Mouse (Mus musculus) kidney, postnatal 0 days (tissue): ENCODE measurements around the gene Bola1. TPM values are rescaled to one million over a fixed set of nuclear protein-coding genes. Genes with fewer than 3 reads are reported as not detected.

Experiments
- ATAC-seq: fragments of 200-750 bp; cut with Nextera tagmentation; replicated peaks from 2 replicates; pipeline ENCODE4 v1.8.0; 2017; ENCODE audit warnings: low read depth, moderate number of reproducible peaks, moderate TSS enrichment, moderate library complexity; ENCODE audit not compliant: low FRiP score
- DNase-seq: peaks from one replicate; pipeline ENCODE4 v3.0.0-alpha.2; 2016; ENCODE audit warnings: low spot score
- H3K27ac ChIP-seq: fragments of 300-500 bp; sonication (generic); 2 replicates; pipeline ENCODE4 v1.5.1; 2014; ENCODE audit warnings: mild to moderate bottlenecking
- H3K27me3 ChIP-seq: fragments of 300-500 bp; sonication (generic); 2 replicates; pipeline ENCODE4 v1.6.1; 2014; ENCODE audit warnings: low read length, mixed read lengths; ENCODE audit not compliant: insufficient read depth
- H3K36me3 ChIP-seq: fragments of 300-500 bp; sonication (generic); 2 replicates; pipeline ENCODE4 v1.6.1; 2014; ENCODE audit warnings: low read length, mixed read lengths; ENCODE audit not compliant: insufficient read depth
- H3K4me1 ChIP-seq: fragments of 300-500 bp; sonication (generic); replicated peaks from 2 replicates; pipeline ENCODE4 v1.6.1; 2014; ENCODE audit warnings: antibody characterized with exemption, low read length, mixed read lengths; ENCODE audit not compliant: insufficient read depth
- H3K4me2 ChIP-seq: fragments of 300-500 bp; sonication (generic); 2 replicates; pipeline ENCODE4 v1.6.1; 2014; ENCODE audit warnings: mild to moderate bottlenecking, low read length, moderate library complexity, mixed read lengths
- H3K4me3 ChIP-seq: fragments of 300-500 bp; sonication (generic); replicated peaks from 2 replicates; pipeline ENCODE4 v1.5.1; 2014; ENCODE audit warnings: low read depth, low read length
- H3K9ac ChIP-seq: fragments of 300-500 bp; sonication (generic); 2 replicates; pipeline ENCODE4 v1.6.1; 2014; ENCODE audit warnings: low read depth, low read length
- H3K9me3 ChIP-seq: fragments of 300-500 bp; sonication (generic); replicated peaks from 2 replicates; pipeline ENCODE4 v1.6.1; 2016; ENCODE audit warnings: low read length, inconsistent platforms, mixed read lengths
- CTCF ChIP-seq: IDR thresholded peaks from 2 replicates; pipeline ENCODE4 v1.5.1; 2016; ENCODE audit warnings: antibody characterized with exemption, low read depth, mild to moderate bottlenecking, moderate library complexity
- WGBS: fragments of 180-500 bp; shearing (Covaris S2); extraction: QIAGEN DNeasy Blood & Tissue Kit; methylation state at CpG from one replicate; pipeline ENCODE4 v1.1.7; 2014; 5-methylcytosine and 5-hydroxymethylcytosine counted together
- polyA plus RNA-seq: library from polyadenylated mRNA; unstranded; fragments of >200 nt; fragmentation: Nextera tagmentation; extraction: Ambion mirVana; gene quantifications from 2 replicates; pipeline ENCODE4 v1.2.1, GENCODE M21; 2015

The Bola1 gene
- polyA plus RNA-seq, 1 experiment from 2014 or later: 70.5 TPM

DNA sequence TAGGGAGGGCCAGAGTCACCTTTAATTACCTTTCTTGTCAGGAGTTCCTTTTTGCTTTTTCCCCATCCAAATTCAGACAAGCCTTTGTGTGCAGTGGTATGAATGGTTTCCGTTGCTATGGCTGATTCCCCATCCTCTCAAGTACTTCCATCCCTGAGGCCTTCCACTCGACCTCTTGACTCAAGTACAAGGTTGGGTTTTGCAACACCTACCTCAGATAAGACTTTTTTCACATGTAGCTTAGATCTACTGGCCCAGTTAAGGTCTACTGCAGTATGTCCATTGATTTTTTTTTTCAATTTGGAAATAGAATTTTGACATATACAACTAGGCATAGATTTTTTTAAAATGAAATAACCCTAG is 12.2 kb upstream of the Bola1 start:
- H3K4me3 ChIP-seq: no peak overlapping the region
- no peaks in the 10 kb centered on the region for H3K27me3 ChIP-seq
- DNase-seq: no peak
- H3K36me3 ChIP-seq: no peaks in the 10 kb centered on the region
- peaks cover under 1% of the 10 kb centered on the region; the same call in 1 of the 2 replicates for H3K4me1 ChIP-seq
- H3K4me2 ChIP-seq: no peak overlapping the region
- H3K9ac ChIP-seq: no peak overlapping the region
- no peaks in the 10 kb centered on the region for H3K9me3 ChIP-seq
- H3K27ac ChIP-seq: no peak overlapping the region
- TF ChIP-seq CTCF: no peak
- WGBS: 62% methylated on average over 2 of the region's 2 CpGs
- ATAC-seq: no peak

DNA sequence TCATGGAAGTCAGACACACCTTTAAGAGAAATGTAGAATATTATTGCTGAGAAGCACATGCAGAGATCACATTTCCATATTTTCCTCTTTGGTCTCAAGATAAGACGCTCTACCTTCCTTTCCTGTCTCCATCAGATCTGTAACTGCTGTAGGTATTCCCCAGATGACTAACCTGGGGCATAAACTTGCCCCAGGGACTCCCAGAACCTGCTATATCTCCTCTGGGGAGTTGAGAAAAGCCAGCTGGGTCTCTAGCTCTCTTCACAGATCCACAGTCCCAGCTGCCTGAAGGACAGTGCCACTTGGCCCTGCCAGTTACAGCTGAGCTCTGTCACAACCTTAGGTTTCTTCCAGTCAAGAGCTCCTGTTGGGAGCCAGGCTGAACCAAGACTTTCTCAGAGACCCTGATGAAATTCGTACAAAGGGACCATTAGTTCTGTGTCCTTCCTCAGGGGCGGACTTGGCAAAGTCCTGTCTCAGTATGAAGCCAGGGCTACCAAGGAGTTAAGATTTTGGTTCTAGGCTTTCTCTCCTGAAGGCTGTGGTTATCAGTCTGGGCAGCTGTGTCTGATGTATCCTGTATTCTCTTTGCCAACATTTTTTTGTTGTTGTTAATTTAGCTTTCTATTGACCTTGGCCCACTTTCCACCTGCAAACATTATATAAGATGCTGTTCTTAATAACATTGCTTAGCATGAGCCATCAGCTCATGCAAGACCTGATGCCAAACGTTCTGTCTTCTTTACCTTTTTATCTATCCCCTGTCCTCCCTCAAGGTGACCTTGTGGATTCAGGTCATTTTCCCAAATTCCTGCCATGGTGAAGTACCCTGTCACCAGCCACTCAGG is 11.6 kb upstream of the Bola1 start:
- Histone ChIP-seq H3K4me3 (no peak overlapping the region), H3K9me3 (no peaks in the 10 kb centered on the region), H3K36me3 (no peaks in the 10 kb centered on the region), H3K9ac (no peak overlapping the region), H3K4me1 (no peaks in the 10 kb centered on the region), H3K27ac (no peak overlapping the region), H3K27me3 (no peaks in the 10 kb centered on the region), H3K4me2 (no peak overlapping the region)
- DNase-seq (no peak), ATAC-seq (no peak)
- WGBS: 74% methylated on average over 4 of the region's 4 CpGs
- no peak for TF ChIP-seq CTCF

DNA sequence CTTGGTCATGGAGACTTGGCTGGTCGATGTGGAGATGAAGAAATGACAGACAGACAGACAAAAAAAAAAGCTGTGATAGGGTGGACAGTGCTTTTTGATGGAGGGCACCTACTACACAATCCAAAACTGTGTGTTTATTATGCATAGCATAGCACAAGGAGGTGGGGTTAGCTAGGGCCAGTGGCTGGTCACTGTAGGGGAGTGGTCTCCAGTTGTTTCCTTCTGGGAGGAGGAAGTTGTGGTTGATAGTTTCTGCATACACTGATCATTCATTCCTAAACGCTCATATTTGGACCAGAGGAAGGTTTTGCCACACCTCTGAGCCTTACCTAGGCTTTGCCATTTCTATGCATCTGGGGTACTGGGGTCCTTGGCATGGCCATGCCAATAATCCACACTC is 10.9 kb upstream of the Bola1 start:
- Histone ChIP-seq H3K27me3 (no peaks in the 10 kb centered on the region), H3K9ac (no peak overlapping the region), H3K36me3 (no peaks in the 10 kb centered on the region), H3K27ac (no peak overlapping the region), H3K9me3 (no peaks in the 10 kb centered on the region), H3K4me2 (no peak overlapping the region), H3K4me1 (peaks cover 6% of the 10 kb centered on the region), H3K4me3 (no peak overlapping the region)
- TF ChIP-seq CTCF: no peak
- DNase-seq (no peak), ATAC-seq (no peak)
- 76% methylated on average over 2 of the region's 2 CpGs for WGBS

DNA sequence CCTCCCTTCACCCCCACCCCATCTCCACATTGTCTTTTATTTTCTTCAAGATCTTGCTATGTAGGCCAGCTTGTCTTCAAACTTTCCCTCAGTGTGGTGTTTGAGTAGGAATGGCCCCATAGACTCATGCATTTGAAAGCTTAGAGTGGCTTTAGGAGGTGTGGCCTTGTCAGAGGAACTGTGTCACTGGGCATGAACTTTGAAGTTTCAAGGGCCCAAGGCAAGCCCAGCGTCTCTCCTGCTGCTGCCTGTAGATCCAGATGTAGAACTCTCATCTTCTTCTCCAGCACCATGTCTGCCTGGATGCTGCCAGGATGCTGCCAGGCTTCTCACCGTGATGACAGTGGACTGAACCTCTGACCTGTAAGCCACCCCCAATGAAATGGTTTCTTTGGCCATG is 9.3 kb upstream of the Bola1 start:
- no peak for TF ChIP-seq CTCF
- DNase-seq (no peak), ATAC-seq (no peak)
- no peaks in the 10 kb centered on the region for H3K27me3 ChIP-seq
- H3K9me3 ChIP-seq: no peaks in the 10 kb centered on the region
- no peak overlapping the region for H3K4me2 ChIP-seq
- WGBS: 69% methylated on average over 2 of the region's 2 CpGs
- H3K4me1 ChIP-seq: peaks cover 14% of the 10 kb centered on the region
- H3K4me3 ChIP-seq: no peak overlapping the region
- no peak overlapping the region for H3K9ac ChIP-seq
- H3K36me3 ChIP-seq: no peaks in the 10 kb centered on the region
- no peak overlapping the region for H3K27ac ChIP-seq

GRCm38 (mm10) chr3:96226695-96227648 is 7.5 kb upstream of the Bola1 start:
- no peak overlapping the region for H3K4me2 ChIP-seq
- no peak overlapping the region for H3K27ac ChIP-seq
- no peaks in the 10 kb centered on the region for H3K9me3 ChIP-seq
- peaks cover 28% of the 10 kb centered on the region for H3K4me1 ChIP-seq
- no peak overlapping the region for H3K9ac ChIP-seq
- no peak for ATAC-seq
- H3K4me3 ChIP-seq: no peak overlapping the region
- no peak for TF ChIP-seq CTCF
- no peaks in the 10 kb centered on the region for H3K27me3 ChIP-seq
- H3K36me3 ChIP-seq: no peaks in the 10 kb centered on the region
- 49% methylated on average over 8 of the region's 8 CpGs for WGBS
- DNase-seq: no peak

DNA sequence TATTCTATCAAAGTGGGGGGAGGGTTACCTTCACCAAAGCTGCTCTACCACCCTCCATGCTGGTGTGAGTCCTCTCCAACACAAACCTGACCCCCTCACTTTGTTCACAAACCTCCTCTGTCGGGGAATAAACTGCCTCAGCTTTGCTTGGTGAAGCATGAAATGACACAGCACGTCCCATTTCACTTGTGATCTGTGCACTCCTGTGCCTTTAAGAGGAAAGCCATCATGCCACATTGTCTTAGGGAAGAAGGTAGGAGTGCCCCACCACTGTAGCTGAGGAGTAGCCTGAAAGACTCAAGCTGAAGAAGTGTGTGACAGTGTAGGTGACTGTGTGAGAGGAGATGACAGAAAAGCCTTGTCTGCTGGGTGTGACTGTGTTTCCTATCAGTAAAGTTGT is 5.9 kb upstream of the Bola1 start:
- ATAC-seq (no peak), DNase-seq (no peak)
- 22% methylated on average over 2 of the region's 2 CpGs for WGBS
- TF ChIP-seq CTCF: no peak
- Histone ChIP-seq H3K27me3 (no peaks in the 10 kb centered on the region), H3K4me2 (no peak overlapping the region), H3K9me3 (no peaks in the 10 kb centered on the region), H3K4me1 (peaks cover 28% of the 10 kb centered on the region), H3K4me3 (no peak overlapping the region), H3K9ac (no peak overlapping the region), H3K27ac (no peak overlapping the region), H3K36me3 (no peaks in the 10 kb centered on the region)
